ENCODE assay signal across 20 mouse cellular contexts in the genomic region with DNA sequence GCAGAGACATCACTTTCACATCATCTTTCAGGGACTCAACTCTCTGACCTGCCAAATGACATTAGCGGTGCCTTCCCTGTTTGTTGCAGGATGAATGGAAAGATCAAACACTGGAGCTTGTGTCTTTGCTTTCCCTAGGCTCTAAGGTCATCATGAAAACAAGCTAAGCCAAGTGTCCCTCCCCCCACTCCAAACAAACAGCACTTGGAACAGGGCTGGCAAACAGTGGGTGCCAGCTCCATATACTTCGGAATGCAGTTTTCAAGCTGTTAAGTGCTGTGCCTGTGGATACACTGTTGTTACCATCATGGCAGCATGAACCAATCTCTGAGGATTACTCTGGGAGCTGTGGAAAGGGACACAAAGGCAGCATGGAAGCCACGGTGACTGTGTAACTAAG. TPM values are rescaled to one million over a fixed set of nuclear protein-coding genes. Genes with fewer than 3 reads are reported as not detected.
DNase-seq lines count a peak whose midpoint lies in the region; ATAC-seq and TF ChIP-seq lines count a peak whose summit lies in the region.
"Had no signal": no experiment of that assay in that cellular context is flagged by ENCODE, and none has a peak within 500 bp of the region (broad histone marks: within the 10 kb centered on the region; RNA-seq: fewer than 3 reads in every experiment).

No protein-coding gene starts in this region.

- no peak for TF ChIP-seq POLR2A in liver, adult 2 months (IDR thresholded peaks at IDR 0.05; ENCODE audit: extremely low read depth, insufficient read depth, low read length)
- TF ChIP-seq POLR2A in MEL (IDR thresholded peaks at IDR 0.05; ENCODE audit: control insufficient read depth in 1 of 2, insufficient read depth in 1 of 2, low read depth in 1 of 2, low read length in 2 of 2, poor library complexity in 1 of 2) = no peak

- peaks cover 49% of the 10 kb centered on the region for H3K79me2 ChIP-seq in liver, adult 2 months (ENCODE audit: control insufficient read depth, insufficient read depth, low read length)
- H3K79me2 ChIP-seq in MEL (ENCODE audit: control insufficient read depth, insufficient read depth, low read length, poor library complexity) = no peaks in the 10 kb centered on the region; the same call in none of the 2 replicates

- intact Hi-C loops in heart, postnatal 25 days (cut with DNase I) = no loop called here

- TF ChIP-seq CTCF in liver, adult 2 months (IDR thresholded peaks at IDR 0.05; ENCODE audit: low read depth, low read length) = no peak
- no peak for TF ChIP-seq CTCF in MEL (IDR thresholded peaks at IDR 0.05 in 2 of 3, conservative IDR thresholded peaks at IDR 0.05 in 1 of 3; ENCODE audit: control insufficient read depth in 1 of 3, insufficient read depth in 1 of 3, low read depth in 2 of 3, low read length in 3 of 3, poor library complexity in 1 of 3, severe bottlenecking in 1 of 3)
- no peak for TF ChIP-seq CTCF in intestine, postnatal 0 days (IDR thresholded peaks at IDR 0.05; ENCODE audit: low read depth)

- no peak for ATAC-seq in heart, embryonic 12.5 days (ENCODE audit: insufficient number of reproducible peaks, low FRiP score)
- peak; percentile 11; the same call in 1 of the 2 replicates for ATAC-seq in liver, embryonic 15.5 days (ENCODE audit: insufficient read depth)
- ATAC-seq in intestine, postnatal 0 days = no peak
- ATAC-seq: activated CD4-positive, CD25-positive, alpha-beta regulatory T cell, adult 4 months; forebrain, postnatal 0 days had no signal

- H3K36me3 ChIP-seq in heart, embryonic 12.5 days = peaks cover 10% of the 10 kb centered on the region; the same call in 1 of the 2 replicates
- H3K36me3 ChIP-seq in liver, adult 2 months (ENCODE audit: control insufficient read depth, insufficient read depth, low read length) = peaks cover 3% of the 10 kb centered on the region; the same call in 1 of the 2 replicates
- peaks cover 0 to 5% of the 10 kb centered on the region in 2 experiments; a peak in 2 of 4 replicates for H3K36me3 ChIP-seq in MEL (ENCODE audit: control insufficient read depth in 1 of 2, insufficient read depth in 2 of 2, low read length in 2 of 2)
- H3K36me3 ChIP-seq in liver, embryonic 15.5 days (replicated peaks) = no peaks in the 10 kb centered on the region
- no peaks in the 10 kb centered on the region for H3K36me3 ChIP-seq in intestine, postnatal 0 days (ENCODE audit: control insufficient read depth, insufficient read depth)
- H3K36me3 ChIP-seq: hindbrain, embryonic 13.5 days had no signal

- H3K9ac ChIP-seq in heart, embryonic 12.5 days = no peak overlapping the region
- peak overlapping the region; percentile 57 for H3K9ac ChIP-seq in liver, adult 2 months (ENCODE audit: low read depth, low read length)
- no peak overlapping the region for H3K9ac ChIP-seq in MEL (ENCODE audit: control insufficient read depth, low read depth, low read length, poor library complexity, severe bottlenecking)
- H3K9ac ChIP-seq in liver, embryonic 15.5 days = no peak overlapping the region
- H3K9ac ChIP-seq in intestine, postnatal 0 days (ENCODE audit: low read depth, low read length) = no peak overlapping the region
- H3K9ac ChIP-seq: forebrain, postnatal 0 days; hindbrain, embryonic 13.5 days; lung, embryonic 14.5 days had no signal

- no peaks in the 10 kb centered on the region for H3K9me3 ChIP-seq in heart, embryonic 12.5 days (replicated peaks)
- H3K9me3 ChIP-seq in MEL (replicated peaks; ENCODE audit: insufficient read depth, low read length) = no peaks in the 10 kb centered on the region
- no peaks in the 10 kb centered on the region for H3K9me3 ChIP-seq in liver, embryonic 15.5 days (replicated peaks)
- H3K9me3 ChIP-seq in intestine, postnatal 0 days (ENCODE audit: control insufficient read depth) = no peaks in the 10 kb centered on the region
- H3K9me3 ChIP-seq: hindbrain, embryonic 13.5 days had no signal

- H3K4me3 ChIP-seq in heart, embryonic 12.5 days = no peak overlapping the region
- no peak overlapping the region for H3K4me3 ChIP-seq in liver, adult 2 months (ENCODE audit: insufficient read depth, low read depth, low read length)
- H3K4me3 ChIP-seq in MEL (ENCODE audit: control insufficient read depth in 1 of 2, insufficient read depth in 1 of 2, low read depth in 2 of 2, low read length in 2 of 2) = peak overlapping the region in 1 of 2 experiments; percentile 17; a peak in 1 of 4 replicates
- H3K4me3 ChIP-seq in liver, embryonic 15.5 days (replicated peaks) = no peak overlapping the region
- H3K4me3 ChIP-seq in intestine, postnatal 0 days (ENCODE audit: low read depth, low read length) = no peak overlapping the region
- H3K4me3 ChIP-seq: hindbrain, embryonic 13.5 days; myocyte had no signal

- H3K27me3 ChIP-seq in heart, embryonic 12.5 days (replicated peaks) = 0 out of 2 replicates have a peak, but pooled peaks cover 4% of the 10 kb centered on the region
- H3K27me3 ChIP-seq in liver, adult 2 months (ENCODE audit: control insufficient read depth, insufficient read depth, low read length) = no peaks in the 10 kb centered on the region
- H3K27me3 ChIP-seq in MEL (ENCODE audit: control insufficient read depth in 1 of 2, insufficient read depth in 2 of 2, low read length in 2 of 2) = no peaks in the 10 kb centered on the region
- no peaks in the 10 kb centered on the region for H3K27me3 ChIP-seq in liver, embryonic 15.5 days
- no peaks in the 10 kb centered on the region for H3K27me3 ChIP-seq in intestine, postnatal 0 days (replicated peaks; ENCODE audit: control insufficient read depth, insufficient read depth, low read length)
- H3K27me3 ChIP-seq: hindbrain, embryonic 13.5 days had no signal

- DNase-seq in heart, postnatal 25 days (ENCODE audit: low spot score) = no peak
- peak; percentile 96 for DNase-seq in liver, adult 2 months (ENCODE audit: extremely low read depth, low read depth, low spot score)
- DNase-seq in liver = no peak
- no peak for DNase-seq in MEL (ENCODE audit: low read depth, low spot score)
- DNase-seq in layer of hippocampus, postnatal 10 days (ENCODE audit: low spot score in 2 of 2) = no peak
- DNase-seq: adrenal gland, postnatal 25 days; cerebellum, adult 11 months; cerebellum, postnatal 14 days; embryo, embryonic 11 days; forebrain, postnatal 0 days; layer of hippocampus, adult 9-11 months; lung, embryonic 14.5 days; midbrain, embryonic 14.5 days; thymus, postnatal 14 days had no signal

- no peak overlapping the region for H3K27ac ChIP-seq in heart, embryonic 12.5 days (ENCODE audit: poor library complexity, severe bottlenecking)
- H3K27ac ChIP-seq in liver, adult 2 months (replicated peaks; ENCODE audit: insufficient read depth, low read depth, low read length) = peak overlapping the region; percentile 88
- peak overlapping the region; percentile 36 for H3K27ac ChIP-seq in MEL (ENCODE audit: control insufficient read depth, low read depth, low read length)
- H3K27ac ChIP-seq in liver, embryonic 15.5 days (replicated peaks) = peak overlapping the region; percentile 57
- no peak overlapping the region for H3K27ac ChIP-seq in intestine, postnatal 0 days (ENCODE audit: low read depth, low read length)
- H3K27ac ChIP-seq: hindbrain, embryonic 13.5 days had no signal

- no peak for TF ChIP-seq RAD21 in MEL (IDR thresholded peaks at IDR 0.05; ENCODE audit: low read depth, low read length)

- H3K4me1 ChIP-seq in heart, embryonic 12.5 days (replicated peaks) = peaks cover 53% of the 10 kb centered on the region
- peaks cover 69% of the 10 kb centered on the region for H3K4me1 ChIP-seq in liver, adult 2 months (ENCODE audit: control insufficient read depth, insufficient read depth, low read length)
- H3K4me1 ChIP-seq in MEL (ENCODE audit: control insufficient read depth in 1 of 2, insufficient read depth in 2 of 2, low read length in 2 of 2) = peaks cover 0 to 16% of the 10 kb centered on the region in 2 experiments; a peak in 2 of 4 replicates
- peaks cover 56% of the 10 kb centered on the region for H3K4me1 ChIP-seq in liver, embryonic 15.5 days (replicated peaks)
- H3K4me1 ChIP-seq in intestine, postnatal 0 days (replicated peaks; ENCODE audit: control insufficient read depth, insufficient read depth, low read length) = no peaks in the 10 kb centered on the region
- H3K4me1 ChIP-seq: hindbrain, embryonic 13.5 days had no signal

- WGBS in heart, embryonic 12.5 days = 48% methylated on average over 3 of the region's 3 CpGs
- 16% methylated on average over 3 of the region's 3 CpGs for WGBS in liver, adult 2 months
- 66% methylated on average over 3 of the region's 3 CpGs for WGBS in liver, embryonic 15.5 days (ENCODE audit: insufficient replicate concordance)
- 55% methylated on average over 3 of the region's 3 CpGs for WGBS in intestine, postnatal 0 days

- H3K4me2 ChIP-seq in heart, embryonic 12.5 days = peak overlapping the region; percentile 43
- H3K4me2 ChIP-seq in liver, embryonic 15.5 days = peak overlapping the region; percentile 33
- no peak overlapping the region for H3K4me2 ChIP-seq in intestine, postnatal 0 days (replicated peaks; ENCODE audit: low read depth)
- H3K4me2 ChIP-seq: hindbrain, embryonic 13.5 days; lung, embryonic 14.5 days had no signal

- no peak for TF ChIP-seq EP300 in MEL (IDR thresholded peaks at IDR 0.05; ENCODE audit: low read depth in 1 of 2, low read length in 2 of 2)

TF ChIP-seq in MEL, 35 proteins besides CTCF, POLR2A, EP300 and RAD21 (continues in another document):
- TF ChIP-seq JUND (IDR thresholded peaks at IDR 0.05; ENCODE audit: low read depth, low read length) (no peak), MYC (IDR thresholded peaks at IDR 0.05; ENCODE audit: low read depth, low read length) (no peak), ZKSCAN1 (IDR thresholded peaks at IDR 0.05; ENCODE audit: low read depth, low read length) (no peak), GATA1 (IDR thresholded peaks at IDR 0.05; ENCODE audit: low read depth, low read length) (no peak), USF1 (IDR thresholded peaks at IDR 0.05; ENCODE audit: low read depth, low read length) (no peak), TAL1 (IDR thresholded peaks at IDR 0.05; ENCODE audit: low read length) (no peak), MYB (IDR thresholded peaks at IDR 0.05; ENCODE audit: low read depth, low read length) (no peak), ZNF384 (IDR thresholded peaks at IDR 0.05; ENCODE audit: low read depth, low read length) (no peak), ETS1 (IDR thresholded peaks at IDR 0.05; ENCODE audit: low read depth, low read length) (no peak)

RNA-seq across cellular contexts. Expression of gene Slc25a13, which starts 9.1 kb away (rescaled TPM):
- polyA plus RNA-seq in heart, embryonic 12.5 days (2016; fragmentation: Nextera tagmentation; extraction: Ambion mirVana) = 80.5 and 83.6 TPM in 2 replicates
- 100 to 1,000 TPM; 124 to 140 TPM for total RNA-seq in heart, postnatal 25 days (2021)
- 206 and 232 TPM in 2 replicates for total RNA-seq in liver, adult 2 months (2014; rRNA removed)
- 53.5 and 60.3 TPM in 2 replicates for polyA plus RNA-seq in liver, adult 2 months (2012; rRNA removed)
- 15.6 and 16.3 TPM in 2 replicates for total RNA-seq in MEL (2012; rRNA removed)
- 10 to 100 TPM in 1 of 2 experiments, not detected in 1; 16.7 TPM for polyA plus RNA-seq in MEL (2012; ENCODE audit: insufficient read depth in 1 of 2, insufficient read length in 2 of 2, low read depth in 1 of 2, low replicate concordance in 2 of 2, missing spikeins in 1 of 2)
- polyA plus RNA-seq in liver, embryonic 15.5 days (2015; fragmentation: Nextera tagmentation; extraction: Ambion mirVana) = 35.0 and 41.1 TPM in 2 replicates
- total RNA-seq in layer of hippocampus, postnatal 10 days (2021) = 1 to 10 TPM; 2.1 to 3.3 TPM
- polyA plus RNA-seq in intestine, postnatal 0 days (2015; fragmentation: Nextera tagmentation; extraction: Ambion mirVana) = 32.3 and 35.4 TPM in 2 replicates

Comparison
In these comparisons a context has a peak if more than half of its experiments do, and no peak if none do; other contexts are left out.
1. H3K27ac ChIP-seq: peak in liver, adult 2 months (single experiment), MEL (single experiment) and liver, embryonic 15.5 days (single experiment); none in heart, embryonic 12.5 days (single experiment) and intestine, postnatal 0 days (single experiment).